Mouse (Mus musculus) urinary bladder, postnatal 10 days (tissue): ENCODE measurements at regions not wholly inside any gene's neighbourhood (a gene's known extent, or its start where the extent isn't known, plus 50 kb on each side); places are given as distances from the start of the nearest gene placed in this dataset.
"Not testable (repeated sequence)": the region's sequence is repeated elsewhere in the genome, so short reads cannot be mapped to it uniquely, and the experiment has no call there.

Experiments
- DNase-seq: peaks from one replicate; pipeline ENCODE4 v3.0.0; 2022; ENCODE audit warnings: low spot score

- not testable (repeated sequence) for DNase-seq
Observed at GRCm38 (mm10) chr12:77526581-77526980, 288.7 kb downstream of the Fut8 start.

GRCm38 (mm10) chr12:77527499-77527898, 289.6 kb downstream of the Fut8 start:
- no peak for DNase-seq

- DNase-seq = no peak
Observed at GRCm38 (mm10) chr12:77527953-77528865, 290.3 kb downstream of the Fut8 start.

GRCm38 (mm10) chr12:77528868-77529271, 290.9 kb downstream of the Fut8 start:
- no peak for DNase-seq

GRCm38 (mm10) chr12:77529414-77529813, 291.5 kb downstream of the Fut8 start:
- DNase-seq = no peak

DNA sequence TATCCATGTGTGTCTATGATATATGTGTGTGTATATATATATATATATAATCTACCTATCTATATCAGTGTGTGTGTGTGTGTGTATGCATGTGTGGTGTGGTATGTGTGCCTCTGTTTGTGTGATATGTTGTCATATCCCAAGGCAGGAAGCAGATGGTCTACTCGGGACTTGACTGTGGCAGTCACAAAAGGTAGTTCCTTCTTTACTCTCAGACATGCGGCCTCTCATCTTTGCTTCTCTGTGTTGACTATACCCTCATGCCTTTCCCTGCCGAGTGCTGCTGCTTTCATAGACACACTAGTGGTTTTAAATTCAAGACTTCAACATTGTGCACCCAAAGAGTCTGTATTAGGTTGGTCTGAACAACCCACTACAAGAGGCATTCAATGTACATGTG, 292.0 kb downstream of the Fut8 start:
- no peak for DNase-seq

GRCm38 (mm10) chr12:77531294-77531693, 293.4 kb downstream of the Fut8 start:
- no peak for DNase-seq

GRCm38 (mm10) chr12:77532547-77532946, 294.6 kb downstream of the Fut8 start:
- no peak for DNase-seq

- no peak for DNase-seq
Observed at GRCm38 (mm10) chr12:77533606-77534005, 295.7 kb downstream of the Fut8 start.

- DNase-seq = no peak
Observed at GRCm38 (mm10) chr12:77534079-77534478, 296.2 kb downstream of the Fut8 start.

- DNase-seq = no peak
Observed at GRCm38 (mm10) chr12:77535147-77535546, 297.2 kb downstream of the Fut8 start.

GRCm38 (mm10) chr12:77537139-77537848, 299.4 kb downstream of the Fut8 start:
- DNase-seq = no peak

- DNase-seq = no peak
Observed at GRCm38 (mm10) chr12:77539661-77540431, 301.9 kb downstream of the Fut8 start.

- no peak for DNase-seq
Observed at GRCm38 (mm10) chr12:77541051-77541765, 303.3 kb downstream of the Fut8 start.

DNA sequence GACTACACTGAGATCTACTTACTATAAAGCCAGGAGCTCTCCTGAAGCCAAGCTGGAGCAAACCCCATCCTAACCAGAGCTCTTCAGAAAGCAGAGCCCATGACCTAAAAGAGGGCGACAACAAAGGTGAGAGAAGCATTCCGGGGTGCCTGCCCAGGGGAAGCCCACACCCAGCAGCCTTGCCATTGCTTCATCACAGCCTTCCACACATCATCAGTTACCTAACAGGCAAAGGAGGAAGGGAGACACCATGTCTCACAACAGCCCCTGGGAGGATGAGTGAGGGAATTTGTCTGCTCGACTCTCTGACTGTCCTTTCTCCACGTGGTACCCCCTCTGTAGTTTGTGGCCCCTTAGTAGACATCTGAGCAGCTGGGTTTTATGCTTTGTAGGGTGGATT, 303.9 kb downstream of the Fut8 start:
- no peak for DNase-seq

DNA sequence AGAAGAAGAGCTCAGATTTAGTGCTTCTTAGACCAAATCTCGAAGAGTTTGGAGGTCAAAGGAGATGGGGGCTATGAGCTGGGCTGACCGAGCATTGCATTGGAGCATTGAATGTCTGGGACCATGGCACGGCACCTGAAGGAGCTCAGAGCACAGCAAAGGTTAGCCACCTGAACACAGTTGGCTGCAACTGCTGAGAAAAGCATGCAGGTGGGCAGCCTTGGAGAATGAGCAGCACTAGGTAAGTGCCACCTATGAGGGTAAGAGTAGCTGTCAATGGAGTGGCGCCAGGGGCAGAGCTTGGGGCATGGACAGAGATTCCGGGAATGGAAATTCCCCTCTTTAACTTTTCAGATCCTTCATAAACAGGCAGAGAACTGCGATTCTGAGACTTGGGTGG, 305.7 kb downstream of the Fut8 start:
- no peak for DNase-seq

GRCm38 (mm10) chr12:77546165-77546564, 308.2 kb downstream of the Fut8 start:
- no peak for DNase-seq

- no peak for DNase-seq
Observed at GRCm38 (mm10) chr12:77568286-77568685, 330.4 kb downstream of the Fut8 start.

DNA sequence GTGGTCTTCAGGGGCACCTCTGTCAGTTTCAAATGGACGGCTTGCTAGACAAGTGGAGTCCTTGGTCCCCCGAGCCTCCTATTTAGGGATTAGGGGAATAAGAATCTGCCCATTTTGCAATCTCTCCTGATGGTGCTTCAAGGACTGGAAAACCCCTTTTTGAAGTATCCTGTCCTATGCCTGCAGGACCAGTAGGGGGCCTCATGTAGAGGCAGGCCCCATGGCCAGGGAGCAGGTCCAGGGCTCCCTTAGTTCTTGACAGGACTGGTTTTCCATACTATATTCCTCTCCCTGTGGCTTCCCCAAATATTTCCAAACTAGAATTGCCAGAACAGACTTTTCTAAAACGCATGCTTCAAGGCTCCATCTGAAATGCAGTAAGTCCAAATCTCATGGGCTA, 332.6 kb downstream of the Fut8 start:
- no peak for DNase-seq

GRCm38 (mm10) chr12:77571071-77571470, 333.1 kb downstream of the Fut8 start:
- DNase-seq = no peak

- DNase-seq = no peak
Observed at GRCm38 (mm10) chr12:77575046-77575445, 337.1 kb downstream of the Fut8 start.

GRCm38 (mm10) chr12:77588297-77588696, 350.4 kb downstream of the Fut8 start:
- DNase-seq = no peak
